Mouse (Mus musculus) erythroblast, embryonic 14.5 days (primary cell): ENCODE data around the gene Lemd2.

ENCODE experiments used
- GATA1 ChIP-seq: IDR thresholded peaks from 2 replicates; pipeline ENCODE4 v1.6.1; 2012; ENCODE audit warnings: low read length, inconsistent platforms, mixed read lengths
- TAL1 ChIP-seq: IDR thresholded peaks from 3 replicates; pipeline ENCODE4 v1.6.1; 2012; ENCODE audit warnings: low read length, inconsistent platforms, mixed read lengths

DNA sequence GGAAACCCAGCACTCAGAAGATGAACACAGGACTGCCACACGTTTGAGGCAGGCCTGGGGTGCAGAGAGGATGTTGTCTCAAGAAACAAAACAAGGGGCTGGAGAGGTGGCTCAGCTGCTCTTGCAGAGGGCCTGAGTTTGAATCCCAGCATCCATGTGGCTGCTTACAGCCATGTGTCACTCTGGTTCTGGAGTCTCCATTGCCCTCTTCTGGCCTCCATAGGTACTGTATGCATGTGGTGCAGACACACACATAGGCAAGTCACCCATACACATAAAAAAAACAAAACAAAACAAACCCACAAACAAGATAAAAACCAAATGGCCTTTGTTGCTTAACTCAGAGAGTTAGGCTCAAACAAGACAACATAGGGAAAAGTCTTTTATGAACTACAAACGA is 2.3 kb downstream of the Lemd2 start:
- TF ChIP-seq GATA1 (no peak), TAL1 (no peak)
